Mouse (Mus musculus) lung, embryonic 15.5 days (tissue): Measurements from ENCODE around the gene 4921501E09Rik. TPM values are rescaled to one million over a fixed set of nuclear protein-coding genes. Genes with fewer than 3 reads are reported as not detected.
"Not testable (repeated sequence)": the region's sequence is repeated elsewhere in the genome, so short reads cannot be mapped to it uniquely, and the experiment has no call there.

Source experiments
- ATAC-seq: fragments of 200-750 bp; cut with Nextera tagmentation; 2 replicates; pipeline ENCODE4 v1.8.0; 2017; ENCODE audit warnings: moderate number of reproducible peaks, borderline replicate concordance; ENCODE audit not compliant: low FRiP score, low TSS enrichment; ENCODE audit errors: extremely low read depth
- H3K27ac ChIP-seq: fragments of 300-500 bp; sonication (generic); 2 replicates; pipeline ENCODE4 v1.5.1; 2015; ENCODE audit warnings: moderate library complexity, mild to moderate bottlenecking, inconsistent platforms
- H3K27me3 ChIP-seq: fragments of 300-500 bp; sonication (generic); 2 replicates; pipeline ENCODE4 v1.6.1; 2015; ENCODE audit warnings: inconsistent platforms
- H3K36me3 ChIP-seq: fragments of 300-500 bp; sonication (generic); 2 replicates; pipeline ENCODE4 v1.6.1; 2015; ENCODE audit warnings: inconsistent platforms
- H3K4me1 ChIP-seq: fragments of 300-500 bp; sonication (generic); 2 replicates; pipeline ENCODE4 v1.6.1; 2015; ENCODE audit warnings: inconsistent platforms
- H3K4me2 ChIP-seq: fragments of 300-500 bp; sonication (generic); 2 replicates; pipeline ENCODE4 v1.6.1; 2015; ENCODE audit warnings: inconsistent platforms, mild to moderate bottlenecking, moderate library complexity
- H3K4me3 ChIP-seq: fragments of 300-500 bp; sonication (generic); 2 replicates; pipeline ENCODE4 v1.5.1; 2015; ENCODE audit warnings: mild to moderate bottlenecking, inconsistent platforms
- H3K9ac ChIP-seq: fragments of 300-500 bp; sonication (generic); 2 replicates; pipeline ENCODE4 v1.6.1; 2015; ENCODE audit warnings: inconsistent platforms
- H3K9me3 ChIP-seq: fragments of 300-500 bp; sonication (generic); 2 replicates; pipeline ENCODE4 v1.6.1; 2016; ENCODE audit warnings: inconsistent platforms
- WGBS: fragments of 180-500 bp; shearing (Covaris S2); methylation state at CpG from one replicate; pipeline ENCODE4 v1.1.7; 2015; 5-methylcytosine and 5-hydroxymethylcytosine counted together
- polyA plus RNA-seq: library from polyadenylated mRNA; unstranded; fragments of >200 nt; fragmentation: Nextera tagmentation; extraction: Ambion mirVana; gene quantifications from 2 replicates; pipeline ENCODE4 v1.2.1, GENCODE M21; 2015

Gene 4921501E09Rik
- polyA plus RNA-seq = not detected in 2 replicates

DNA sequence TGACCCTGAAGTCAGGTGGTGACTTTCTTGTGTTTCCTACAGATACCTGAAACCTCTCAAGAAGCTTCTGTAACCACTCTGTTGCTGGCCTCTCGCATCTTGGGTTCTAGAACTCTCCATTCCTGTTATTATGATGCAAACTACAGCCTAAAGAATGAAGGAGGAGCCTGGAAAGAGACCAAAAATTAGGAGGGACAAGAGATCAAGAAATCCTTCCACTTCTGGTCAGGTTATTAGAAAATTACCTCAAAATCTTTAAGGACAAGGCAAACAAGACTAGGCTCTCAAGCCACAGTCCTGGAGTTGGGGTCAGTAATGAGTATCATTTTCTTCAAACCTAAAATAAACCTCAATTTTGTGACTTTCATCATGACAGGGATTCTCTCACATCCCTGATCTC is at the start of gene 4921501E09Rik:
4921501E09Rik (minus strand) TSS at position 101 of the 400 bp plus-strand sequence.
- WGBS = 38% methylated on average over 1 of the region's 1 CpGs
- no peak for ATAC-seq
- no peak within 1 kb of the TSS for H3K9ac ChIP-seq
- H3K36me3 ChIP-seq = no peaks in the 10 kb centered on the region
- no peak within 1 kb of the TSS for H3K4me2 ChIP-seq
- H3K27me3 ChIP-seq = no peaks in the 10 kb centered on the region
- H3K27ac ChIP-seq = no peak within 1 kb of the TSS
- H3K9me3 ChIP-seq = no peaks in the 10 kb centered on the region
- no peak within 1 kb of the TSS for H3K4me3 ChIP-seq
- H3K4me1 ChIP-seq = no peaks in the 10 kb centered on the region

DNA sequence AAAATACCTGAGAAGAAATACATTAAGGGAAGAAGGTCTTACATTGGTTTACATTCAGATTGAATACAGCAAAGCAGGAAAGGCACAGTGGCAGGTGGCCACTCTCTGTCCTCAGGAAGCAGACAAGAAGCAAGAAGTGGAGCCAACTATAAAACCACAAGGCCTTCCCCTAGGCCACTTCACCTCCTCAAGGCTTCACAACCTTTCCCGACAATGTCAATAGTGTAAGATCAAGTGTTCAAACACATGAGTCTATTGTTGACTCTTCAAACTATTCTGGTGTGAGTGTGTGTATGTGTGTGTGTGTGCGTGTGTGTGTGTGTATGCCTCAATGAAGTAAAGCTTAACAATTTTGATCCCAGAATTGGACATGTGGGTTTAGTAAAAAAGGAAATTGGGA is 29.5 kb upstream of the 4921501E09Rik start:
- 51% methylated on average over 2 of the region's 2 CpGs for WGBS
- no peak for ATAC-seq
- Histone ChIP-seq H3K27ac (no peak overlapping the region), H3K4me1 (peaks cover 10% of the 10 kb centered on the region), H3K27me3 (no peaks in the 10 kb centered on the region), H3K4me2 (no peak overlapping the region), H3K4me3 (no peak overlapping the region), H3K9ac (no peak overlapping the region), H3K36me3 (no peaks in the 10 kb centered on the region), H3K9me3 (no peaks in the 10 kb centered on the region)

DNA sequence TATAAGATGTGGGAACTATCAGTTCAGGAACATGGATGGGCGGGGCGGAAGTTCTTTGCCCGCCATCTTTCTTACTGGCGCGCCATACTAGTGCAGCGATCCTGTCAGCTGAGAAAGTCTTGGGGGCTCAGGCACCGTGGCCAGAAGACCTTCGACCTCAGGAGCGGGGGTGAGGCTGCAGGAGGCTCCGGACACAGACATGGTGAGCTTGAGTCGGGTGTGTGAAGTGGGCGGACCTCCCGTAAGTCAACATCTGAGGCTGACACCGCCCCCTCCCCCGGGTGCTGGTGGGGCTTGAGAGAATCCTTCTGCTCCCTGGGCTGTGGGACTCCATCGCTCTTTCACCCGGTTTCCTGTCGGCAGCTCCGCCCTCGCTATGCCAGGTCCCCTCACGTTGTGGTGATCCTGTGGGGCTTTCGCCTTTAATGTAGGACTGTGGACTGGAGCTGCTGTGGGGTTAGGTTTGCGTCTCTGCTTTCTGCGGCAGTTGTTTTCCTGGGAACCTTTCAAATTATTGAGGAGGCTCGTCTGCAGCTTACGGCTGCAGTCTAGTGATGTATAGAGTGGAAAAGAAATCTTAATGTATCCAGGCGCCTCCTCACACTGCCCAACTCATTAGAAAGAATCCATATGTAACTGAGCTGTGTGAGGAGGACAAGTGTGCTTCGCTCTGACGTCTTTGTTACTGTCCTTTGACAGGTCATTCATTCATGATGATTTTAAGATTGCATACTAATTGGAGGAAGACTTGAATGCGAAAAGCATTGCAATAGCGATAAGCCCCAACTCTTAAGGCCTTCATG is 24.7 kb upstream of the 4921501E09Rik start:
- H3K27ac ChIP-seq = peak overlapping the region; percentile 94
- H3K4me3 ChIP-seq = peak overlapping the region; percentile 67
- WGBS = 1% methylated on average over 31 of the region's 31 CpGs
- H3K9ac ChIP-seq = peak overlapping the region; percentile 59
- H3K4me1 ChIP-seq = peaks cover 20% of the 10 kb centered on the region
- H3K36me3 ChIP-seq = no peaks in the 10 kb centered on the region
- H3K27me3 ChIP-seq = no peaks in the 10 kb centered on the region
- no peaks in the 10 kb centered on the region for H3K9me3 ChIP-seq
- peak overlapping the region; percentile 61 for H3K4me2 ChIP-seq
- peak; percentile 56 for ATAC-seq

DNA sequence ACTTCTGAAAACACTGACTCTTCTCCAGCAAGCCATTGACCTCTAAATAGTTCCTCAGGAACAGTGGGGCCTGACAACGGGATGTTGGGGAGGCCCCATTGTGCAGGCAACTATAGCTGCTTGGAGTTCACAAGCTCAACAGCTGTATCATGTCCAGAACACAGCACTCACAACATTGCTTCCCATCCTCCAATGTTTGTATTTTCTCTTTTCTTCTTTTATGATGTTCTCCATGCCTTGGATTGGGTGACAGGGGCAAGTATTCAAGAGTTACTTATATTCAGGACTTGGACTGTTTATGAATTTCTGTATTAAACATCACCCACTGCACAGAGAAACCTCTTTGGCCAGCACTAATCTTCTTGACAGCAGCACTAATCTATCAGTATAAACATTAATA is 23.8 kb upstream of the 4921501E09Rik start:
- no peak overlapping the region for H3K4me2 ChIP-seq
- WGBS = 41% methylated on average over 1 of the region's 1 CpGs
- peak overlapping the region; percentile 94 for H3K27ac ChIP-seq

DNA sequence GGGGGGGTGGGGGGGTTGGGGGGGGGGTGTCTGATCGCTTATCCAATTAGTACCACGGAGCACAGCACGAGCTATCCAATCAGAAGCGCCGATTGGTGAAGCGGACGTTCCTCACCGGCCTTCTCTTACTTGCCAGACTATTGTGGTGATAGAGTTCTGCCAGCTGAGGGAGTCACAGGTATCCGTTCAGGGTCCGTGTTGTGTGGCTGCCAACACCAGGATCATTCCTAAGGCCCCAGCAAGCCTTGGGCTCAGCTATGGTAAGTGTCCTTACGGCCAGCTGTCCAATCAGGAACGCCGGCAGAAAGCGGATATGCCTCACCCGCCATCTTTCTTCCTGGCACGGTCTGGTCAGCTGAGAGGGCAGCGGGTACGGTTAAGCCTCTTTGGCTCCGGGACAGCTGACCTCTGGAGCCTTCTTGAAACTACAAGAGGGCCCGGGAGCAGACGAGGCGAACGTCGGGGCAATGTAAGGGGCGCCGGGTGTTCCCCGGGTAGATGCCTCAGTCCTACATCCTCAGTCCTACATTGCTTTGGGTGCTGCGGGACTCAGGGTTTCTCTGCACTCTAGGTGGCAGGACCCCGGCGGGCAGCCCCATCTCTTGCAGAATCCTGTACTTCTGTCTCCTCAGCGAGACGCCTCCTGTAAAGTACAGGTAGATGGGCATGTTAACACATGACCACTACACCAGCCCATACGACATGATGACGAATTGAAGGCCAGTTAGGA is 21.5 kb upstream of the 4921501E09Rik start, which contains the start of gene Zfp563:
Zfp563 (plus strand) TSS at position 91 of the 730 bp plus-strand sequence.
- H3K4me3 ChIP-seq = peak within 1 kb of the TSS; percentile 61
- H3K27ac ChIP-seq = peak within 1 kb of the TSS; percentile 78
- peaks cover 20% of the 10 kb centered on the region for H3K4me1 ChIP-seq
- WGBS = 4% methylated on average over 34 of the region's 34 CpGs
- no peaks in the 10 kb centered on the region for H3K36me3 ChIP-seq
- peak within 1 kb of the TSS; percentile 69 for H3K4me2 ChIP-seq
- no peaks in the 10 kb centered on the region for H3K9me3 ChIP-seq
- no peaks in the 10 kb centered on the region for H3K27me3 ChIP-seq
- peak; percentile 84 for ATAC-seq
- H3K9ac ChIP-seq = peak within 1 kb of the TSS; percentile 53

More for the DNA sequence above, 23.8 kb upstream of the 4921501E09Rik start:
- no peaks in the 10 kb centered on the region for H3K27me3 ChIP-seq
- H3K36me3 ChIP-seq = no peaks in the 10 kb centered on the region
- H3K4me1 ChIP-seq = peaks cover 20% of the 10 kb centered on the region
- H3K4me3 ChIP-seq = 0 out of 2 replicates have a peak overlapping the region, but pooled peaks have one; percentile 67
- ATAC-seq = peak; percentile 68
- no peak overlapping the region for H3K9ac ChIP-seq
- no peaks in the 10 kb centered on the region for H3K9me3 ChIP-seq

DNA sequence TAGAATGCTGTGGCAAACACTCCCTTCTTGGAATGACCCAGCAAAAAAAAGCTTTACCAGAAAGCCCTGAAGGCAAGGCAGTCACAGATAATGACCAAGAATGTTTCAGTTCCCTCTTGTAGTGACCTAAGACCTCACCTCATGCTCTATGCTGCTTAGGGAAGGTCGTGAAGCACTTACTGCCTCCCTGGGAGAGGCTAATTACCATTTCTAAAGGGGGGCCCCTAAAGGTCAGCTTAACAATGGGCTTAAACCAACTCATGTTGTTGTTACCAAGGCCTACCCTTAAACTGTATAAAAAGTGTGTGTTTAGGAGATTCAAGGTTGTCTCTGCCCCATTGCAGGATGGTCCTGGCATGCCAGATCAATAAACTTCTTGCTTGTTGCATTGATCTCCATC is 4.9 kb downstream of the 4921501E09Rik start:
- no peak for ATAC-seq
- Histone ChIP-seq H3K4me3 (no peak overlapping the region), H3K9me3 (no peaks in the 10 kb centered on the region), H3K27me3 (no peaks in the 10 kb centered on the region), H3K4me2 (no peak overlapping the region), H3K36me3 (no peaks in the 10 kb centered on the region), H3K27ac (no peak overlapping the region), H3K4me1 (no peaks in the 10 kb centered on the region), H3K9ac (no peak overlapping the region)
- 4% methylated on average over 1 of the region's 1 CpGs for WGBS

DNA sequence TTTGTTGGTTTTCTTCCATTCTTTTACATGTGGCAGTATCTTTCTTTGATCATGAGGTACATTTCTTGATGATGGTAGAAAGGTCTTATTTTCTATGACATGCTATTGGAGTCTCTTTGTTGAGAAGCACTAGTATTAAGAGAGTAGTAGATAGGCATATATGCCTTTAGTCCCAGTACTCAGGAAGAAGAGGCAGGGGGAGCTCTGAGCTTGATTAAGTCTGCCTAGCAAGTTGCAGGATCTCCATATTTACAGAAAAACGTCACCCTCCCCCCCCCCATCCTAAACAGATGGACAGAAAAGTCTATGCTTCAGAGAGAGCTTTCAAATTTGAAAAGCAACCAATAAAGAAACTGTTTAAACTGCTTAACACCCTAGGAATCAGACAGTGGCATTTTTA is 9.1 kb downstream of the 4921501E09Rik start:
- no peak for ATAC-seq
- Histone ChIP-seq H3K4me1 (no peaks in the 10 kb centered on the region), H3K9me3 (no peaks in the 10 kb centered on the region), H3K27ac (no peak overlapping the region), H3K27me3 (no peaks in the 10 kb centered on the region), H3K36me3 (no peaks in the 10 kb centered on the region), H3K4me3 (no peak overlapping the region), H3K4me2 (no peak overlapping the region), H3K9ac (no peak overlapping the region)
- WGBS = 0% methylated on average over 1 of the region's 1 CpGs

DNA sequence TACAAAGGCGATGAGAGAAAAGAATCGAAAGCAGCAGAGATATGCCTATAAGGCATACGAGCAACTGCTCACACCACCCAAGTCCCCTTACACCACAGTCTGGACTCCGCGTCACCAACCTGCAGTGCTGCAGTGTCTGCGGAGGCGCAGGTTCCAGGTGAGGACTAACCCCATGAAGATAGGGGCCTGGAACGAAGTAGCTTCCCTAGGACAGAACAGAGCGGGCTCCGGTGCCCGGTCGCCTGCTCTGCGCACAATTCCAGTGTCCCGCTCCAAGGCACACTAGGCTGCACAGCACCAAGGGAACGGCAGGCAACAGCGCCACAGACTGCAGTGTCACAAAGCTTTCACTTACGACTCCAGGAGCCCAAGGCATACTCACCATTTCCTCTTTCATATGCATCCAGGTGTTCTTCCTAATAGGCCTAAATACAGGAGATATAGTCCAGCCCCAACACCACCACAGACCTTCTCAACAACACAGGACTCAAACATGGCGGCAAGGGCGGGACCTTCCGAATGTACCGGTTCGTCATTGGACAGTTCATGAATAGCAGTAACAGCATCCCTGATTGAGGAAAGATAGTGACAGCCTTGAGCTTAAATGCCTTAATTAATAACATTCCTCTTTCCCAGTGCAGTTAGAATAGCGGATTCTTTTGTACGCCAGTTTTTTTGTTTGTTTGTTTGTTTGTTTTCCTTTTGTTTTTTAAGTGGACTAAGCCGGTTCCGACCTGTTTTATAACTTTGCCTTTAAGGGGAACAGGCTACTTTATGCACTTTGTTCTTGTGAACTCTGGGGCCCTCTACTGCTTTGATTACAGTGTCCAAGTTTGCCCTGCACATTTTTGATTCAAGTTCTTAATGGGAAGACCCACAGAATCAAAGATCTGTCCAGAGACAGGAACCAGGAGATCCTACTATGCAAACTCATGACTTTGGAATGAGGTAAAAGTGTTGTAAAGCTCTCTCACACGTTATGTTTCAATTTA is 34.7 kb downstream of the 4921501E09Rik start, which contains the start of gene Zfp763:
Zfp763 (minus strand) TSS at position 503 of the 992 bp plus-strand sequence.
- ATAC-seq = peak; percentile 95
- 3% methylated on average over 27 of the region's 27 CpGs for WGBS
- no peaks in the 10 kb centered on the region for H3K36me3 ChIP-seq
- no peaks in the 10 kb centered on the region for H3K27me3 ChIP-seq
- peak within 1 kb of the TSS; percentile 79 for H3K27ac ChIP-seq
- peak within 1 kb of the TSS; percentile 68 for H3K4me3 ChIP-seq
- H3K9me3 ChIP-seq = no peaks in the 10 kb centered on the region
- H3K4me1 ChIP-seq = no peaks in the 10 kb centered on the region
- peak within 1 kb of the TSS; percentile 47 for H3K4me2 ChIP-seq
- peak within 1 kb of the TSS; percentile 71 for H3K9ac ChIP-seq

DNA sequence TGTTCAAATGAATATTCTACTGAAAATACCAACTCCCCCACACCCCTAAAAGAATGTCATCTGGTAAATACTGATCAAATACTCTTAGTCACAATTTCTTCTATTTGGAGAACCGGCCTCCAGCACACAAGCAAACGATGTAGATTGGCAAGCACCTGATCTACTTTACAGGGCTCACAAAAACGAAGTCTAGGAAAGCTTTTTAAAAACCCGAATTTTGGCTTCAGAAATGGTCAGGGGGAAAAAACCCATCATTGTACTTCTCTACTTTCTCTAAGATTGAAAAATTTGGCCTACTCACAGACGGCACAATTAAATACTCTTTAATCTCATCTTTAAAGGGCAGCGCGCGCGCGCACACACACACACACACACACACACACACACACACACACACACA is 35.5 kb downstream of the 4921501E09Rik start:
- no peak for ATAC-seq
- Histone ChIP-seq H3K4me3 (peak overlapping the region; percentile 68), H3K27ac (peak overlapping the region; percentile 79), H3K4me2 (peak overlapping the region; percentile 47), H3K9me3 (0 out of 2 replicates have a peak, but pooled peaks cover 3% of the 10 kb centered on the region), H3K36me3 (peaks cover 2% of the 10 kb centered on the region), H3K9ac (peak overlapping the region; percentile 71), H3K4me1 (no peaks in the 10 kb centered on the region), H3K27me3 (no peaks in the 10 kb centered on the region)
- 4% methylated on average over 10 of the region's 10 CpGs for WGBS

DNA sequence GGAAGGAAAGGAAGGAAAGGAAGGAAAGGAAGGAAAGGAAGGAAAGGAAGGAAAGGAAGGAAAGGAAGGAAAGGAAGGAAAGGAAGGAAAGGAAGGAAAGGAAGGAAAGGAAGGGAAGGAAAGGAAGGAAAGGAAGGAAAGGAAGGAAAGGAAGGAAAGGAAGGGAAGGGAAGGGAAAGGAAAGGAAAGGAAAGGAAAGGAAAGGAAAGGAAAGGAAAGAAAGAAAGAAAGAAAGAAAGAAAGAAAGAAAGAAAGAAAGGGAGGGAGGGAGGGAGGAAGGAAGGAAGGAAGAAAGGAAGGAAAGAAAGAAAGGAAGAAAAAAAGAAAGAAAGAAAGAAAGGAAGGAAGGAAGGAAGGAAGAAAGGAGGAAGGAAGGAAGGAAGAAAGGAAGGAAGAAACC is 47.4 kb downstream of the 4921501E09Rik start:
- H3K27ac ChIP-seq, ATAC-seq, H3K4me3 ChIP-seq, H3K9ac ChIP-seq, H3K4me2 ChIP-seq, H3K4me1 ChIP-seq, H3K27me3 ChIP-seq: not testable (repeated sequence)
- H3K36me3 ChIP-seq = peaks cover 67% of the 10 kb centered on the region
- peaks cover 40% of the 10 kb centered on the region for H3K9me3 ChIP-seq
